Mouse (Mus musculus): ENCODE data around the gene Nav3. TPM values are rescaled to one million over a fixed set of nuclear protein-coding genes. Genes with fewer than 3 reads are reported as not detected.

Gene Nav3
- polyA plus RNA-seq, 1 experiment from 2014 or later = 0.85 TPM

DNA sequence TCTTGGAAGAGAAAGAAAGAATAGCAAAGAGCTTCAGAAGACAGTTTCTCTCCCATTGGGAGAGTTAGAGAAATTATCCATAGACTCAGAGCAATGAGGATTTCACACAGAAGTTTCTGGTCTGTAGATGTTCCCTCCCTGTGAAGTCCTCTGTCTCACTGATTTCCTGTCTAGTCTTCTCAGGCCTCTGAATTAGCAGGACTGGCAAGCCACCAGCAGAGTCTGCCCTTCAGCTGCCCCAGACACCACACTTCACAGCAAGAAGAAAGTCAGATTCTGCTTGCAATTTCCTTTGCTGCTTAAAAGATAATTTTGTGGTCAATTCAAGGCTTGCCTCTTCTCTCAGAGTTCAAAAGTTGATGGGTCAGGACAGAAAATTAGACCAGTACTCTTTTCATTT is 361.6 kb downstream of the Nav3 start:
- Histone ChIP-seq H3K4me1 (replicated peaks; ENCODE audit: control insufficient read depth, insufficient read depth, low read length) (no peaks in the 10 kb centered on the region), H3K27ac (ENCODE audit: low read depth, low read length) (no peak overlapping the region), H3K27me3 (replicated peaks; ENCODE audit: control insufficient read depth, insufficient read depth, low read length) (no peaks in the 10 kb centered on the region), H3K4me2 (no peak overlapping the region), H3K9me3 (ENCODE audit: control insufficient read depth, low read length) (no peaks in the 10 kb centered on the region), H3K36me3 (ENCODE audit: control insufficient read depth, insufficient read depth, low read length) (no peaks in the 10 kb centered on the region), H3K9ac (ENCODE audit: low read depth, low read length) (no peak overlapping the region), H3K4me3 (ENCODE audit: low read depth, low read length) (no peak overlapping the region)
- DNase-seq (ENCODE audit: low spot score) (no peak), ATAC-seq (replicated peaks; ENCODE audit: low FRiP score) (no peak)

DNA sequence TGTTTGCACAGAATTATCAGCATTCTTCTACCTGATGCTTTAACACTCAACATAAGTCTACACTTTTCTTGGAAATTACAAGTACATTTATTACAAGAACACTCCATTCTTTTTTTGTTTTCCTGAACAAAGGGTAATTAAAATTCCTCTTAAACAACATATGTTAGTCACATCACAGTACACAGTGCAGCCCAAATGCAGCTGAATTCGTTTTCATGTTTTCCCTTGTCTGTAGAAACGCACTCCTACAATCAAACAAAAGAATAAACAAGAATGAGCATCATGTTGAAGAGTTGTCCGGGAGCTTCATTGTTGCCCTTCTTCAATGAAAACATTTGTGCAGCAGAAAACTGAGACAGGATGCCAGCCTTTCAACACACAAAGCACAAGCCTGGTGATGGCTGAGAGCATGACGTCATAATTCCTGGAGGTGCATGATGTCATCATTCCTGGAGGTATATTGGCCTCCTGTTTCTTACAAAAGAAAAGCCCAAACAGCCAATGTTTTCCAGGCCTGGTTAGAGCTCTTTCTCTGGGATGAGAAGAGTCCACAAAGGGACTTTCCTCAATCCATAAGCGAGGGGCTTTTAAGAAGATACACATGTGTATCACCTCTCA is 367.5 kb downstream of the Nav3 start:
- Histone ChIP-seq H3K9me3 (ENCODE audit: control insufficient read depth, low read length) (no peaks in the 10 kb centered on the region), H3K27ac (ENCODE audit: low read depth, low read length) (no peak overlapping the region), H3K9ac (ENCODE audit: low read depth, low read length) (no peak overlapping the region), H3K27me3 (replicated peaks; ENCODE audit: control insufficient read depth, insufficient read depth, low read length) (no peaks in the 10 kb centered on the region), H3K4me1 (replicated peaks; ENCODE audit: control insufficient read depth, insufficient read depth, low read length) (no peaks in the 10 kb centered on the region), H3K4me2 (no peak overlapping the region), H3K36me3 (ENCODE audit: control insufficient read depth, insufficient read depth, low read length) (no peaks in the 10 kb centered on the region), H3K4me3 (ENCODE audit: low read depth, low read length) (no peak overlapping the region)
- ATAC-seq (replicated peaks; ENCODE audit: low FRiP score) (no peak), DNase-seq (ENCODE audit: low spot score) (no peak)
- WGBS = 75% methylated on average over 5 of the region's 5 CpGs

DNA sequence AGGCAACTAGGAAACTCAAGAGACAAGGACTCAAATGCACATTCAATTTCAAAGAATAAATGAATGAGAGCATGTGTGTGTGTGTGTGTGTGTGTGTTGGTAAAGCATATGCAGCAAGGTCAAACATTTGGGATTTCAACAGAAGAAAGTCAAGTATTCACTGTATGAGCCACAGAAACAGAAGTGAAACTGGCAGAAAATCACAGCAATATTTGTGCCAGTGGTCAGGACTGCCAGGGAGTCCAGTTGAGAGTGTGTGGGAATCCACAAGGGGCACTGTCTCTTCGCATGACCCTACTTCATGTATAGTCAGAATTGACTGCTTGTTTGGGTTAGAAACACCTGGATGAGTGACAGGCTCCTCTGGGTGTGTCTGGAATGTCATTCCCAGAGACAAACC is 370.1 kb downstream of the Nav3 start:
- 75% methylated on average over 1 of the region's 1 CpGs for WGBS
- ATAC-seq (replicated peaks; ENCODE audit: low FRiP score) = no peak
- H3K4me2 ChIP-seq = no peak overlapping the region

DNA sequence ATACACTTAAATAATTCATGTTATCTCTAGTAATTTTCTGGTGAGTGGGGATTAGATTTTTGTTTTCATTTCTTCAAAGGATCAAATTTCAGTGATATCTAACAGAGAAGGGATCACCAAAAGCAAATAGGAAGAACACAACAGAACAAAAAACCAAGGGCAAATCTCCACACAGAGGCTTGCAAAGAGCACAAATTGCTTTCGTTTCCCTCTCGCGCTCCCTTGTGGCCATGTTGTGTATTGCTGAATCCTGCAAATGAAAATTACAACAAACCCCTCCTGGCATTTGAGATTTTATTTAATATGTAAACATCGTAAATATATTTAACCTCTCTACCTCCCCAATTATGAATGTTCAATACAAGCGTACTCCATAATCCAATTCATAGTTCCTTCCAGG is 370.8 kb downstream of the Nav3 start:
- Histone ChIP-seq H3K36me3 (ENCODE audit: control insufficient read depth, insufficient read depth, low read length) (no peaks in the 10 kb centered on the region), H3K4me1 (replicated peaks; ENCODE audit: control insufficient read depth, insufficient read depth, low read length) (no peaks in the 10 kb centered on the region), H3K27me3 (replicated peaks; ENCODE audit: control insufficient read depth, insufficient read depth, low read length) (no peaks in the 10 kb centered on the region), H3K4me3 (ENCODE audit: low read depth, low read length) (no peak overlapping the region), H3K27ac (ENCODE audit: low read depth, low read length) (no peak overlapping the region), H3K9ac (ENCODE audit: low read depth, low read length) (no peak overlapping the region), H3K9me3 (ENCODE audit: control insufficient read depth, low read length) (no peaks in the 10 kb centered on the region), H3K4me2 (no peak overlapping the region)
- ATAC-seq (replicated peaks; ENCODE audit: low FRiP score) = no peak
- WGBS = 8% methylated on average over 5 of the region's 5 CpGs
- peak; percentile 34 for DNase-seq (ENCODE audit: low spot score)

More for the DNA sequence above, 370.1 kb downstream of the Nav3 start:
- Histone ChIP-seq H3K9me3 (ENCODE audit: control insufficient read depth, low read length) (no peaks in the 10 kb centered on the region), H3K27me3 (replicated peaks; ENCODE audit: control insufficient read depth, insufficient read depth, low read length) (no peaks in the 10 kb centered on the region), H3K4me1 (replicated peaks; ENCODE audit: control insufficient read depth, insufficient read depth, low read length) (no peaks in the 10 kb centered on the region), H3K4me3 (ENCODE audit: low read depth, low read length) (no peak overlapping the region), H3K27ac (ENCODE audit: low read depth, low read length) (no peak overlapping the region), H3K9ac (ENCODE audit: low read depth, low read length) (no peak overlapping the region), H3K36me3 (ENCODE audit: control insufficient read depth, insufficient read depth, low read length) (no peaks in the 10 kb centered on the region)
- DNase-seq (ENCODE audit: low spot score) = no peak

DNA sequence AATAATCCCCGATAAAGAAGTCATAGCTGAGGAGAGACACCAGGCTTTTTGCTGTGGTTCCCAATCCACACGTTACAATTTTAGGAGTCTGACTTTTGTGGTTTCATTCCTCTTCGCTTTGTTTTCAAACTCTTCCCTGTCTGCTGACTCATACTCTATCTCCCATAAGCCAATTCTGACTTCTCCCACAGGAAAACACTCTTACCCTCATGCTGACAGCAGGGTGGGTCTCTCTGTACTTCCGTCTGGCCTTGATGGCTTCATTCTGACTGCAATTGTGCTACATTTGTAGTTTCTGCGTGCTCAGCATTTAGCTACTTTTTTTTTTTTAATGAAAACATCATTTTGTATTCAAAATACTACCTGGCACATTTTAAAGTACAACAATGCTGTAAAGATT is 379.4 kb downstream of the Nav3 start:
- H3K4me1 ChIP-seq (replicated peaks; ENCODE audit: control insufficient read depth, insufficient read depth, low read length) = no peaks in the 10 kb centered on the region
- ATAC-seq (replicated peaks; ENCODE audit: low FRiP score) (no peak), DNase-seq (ENCODE audit: low spot score) (no peak)
- H3K27ac ChIP-seq (ENCODE audit: low read depth, low read length) = no peak overlapping the region
- no peak overlapping the region for H3K4me2 ChIP-seq
- H3K27me3 ChIP-seq (replicated peaks; ENCODE audit: control insufficient read depth, insufficient read depth, low read length) = no peaks in the 10 kb centered on the region
- 70% methylated on average over 5 of the region's 5 CpGs for WGBS
- no peak overlapping the region for H3K9ac ChIP-seq (ENCODE audit: low read depth, low read length)
- H3K36me3 ChIP-seq (ENCODE audit: control insufficient read depth, insufficient read depth, low read length) = no peaks in the 10 kb centered on the region
- no peaks in the 10 kb centered on the region for H3K9me3 ChIP-seq (ENCODE audit: control insufficient read depth, low read length)
- H3K4me3 ChIP-seq (ENCODE audit: low read depth, low read length) = no peak overlapping the region

DNA sequence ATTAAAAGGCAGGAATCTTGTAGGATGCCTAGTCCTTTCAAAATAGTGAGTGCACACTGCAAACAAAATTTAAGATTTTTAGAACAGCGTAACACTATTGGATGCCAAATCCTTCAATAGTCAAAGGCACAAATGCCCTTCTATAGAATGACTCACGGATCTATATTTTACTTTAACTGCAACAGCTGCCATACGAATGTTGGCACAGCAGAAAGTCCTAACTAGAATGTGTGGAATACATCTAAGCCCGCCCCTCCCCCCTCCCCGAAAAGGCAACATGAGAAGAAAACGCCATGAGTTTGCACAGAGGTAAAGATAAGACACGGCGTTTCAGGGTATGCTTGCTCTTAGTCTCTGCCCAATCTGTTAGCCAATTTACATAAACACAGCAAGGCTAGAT is 383.6 kb downstream of the Nav3 start:
- no peak overlapping the region for H3K4me3 ChIP-seq (ENCODE audit: low read depth, low read length)
- H3K36me3 ChIP-seq (ENCODE audit: control insufficient read depth, insufficient read depth, low read length) = no peaks in the 10 kb centered on the region
- no peaks in the 10 kb centered on the region for H3K27me3 ChIP-seq (replicated peaks; ENCODE audit: control insufficient read depth, insufficient read depth, low read length)
- no peaks in the 10 kb centered on the region for H3K4me1 ChIP-seq (replicated peaks; ENCODE audit: control insufficient read depth, insufficient read depth, low read length)
- no peak for ATAC-seq (replicated peaks; ENCODE audit: low FRiP score)
- H3K9ac ChIP-seq (ENCODE audit: low read depth, low read length) = no peak overlapping the region
- DNase-seq (ENCODE audit: low spot score) = no peak
- H3K27ac ChIP-seq (ENCODE audit: low read depth, low read length) = no peak overlapping the region
- WGBS = 59% methylated on average over 8 of the region's 8 CpGs
- no peaks in the 10 kb centered on the region for H3K9me3 ChIP-seq (ENCODE audit: control insufficient read depth, low read length)
- H3K4me2 ChIP-seq = no peak overlapping the region

DNA sequence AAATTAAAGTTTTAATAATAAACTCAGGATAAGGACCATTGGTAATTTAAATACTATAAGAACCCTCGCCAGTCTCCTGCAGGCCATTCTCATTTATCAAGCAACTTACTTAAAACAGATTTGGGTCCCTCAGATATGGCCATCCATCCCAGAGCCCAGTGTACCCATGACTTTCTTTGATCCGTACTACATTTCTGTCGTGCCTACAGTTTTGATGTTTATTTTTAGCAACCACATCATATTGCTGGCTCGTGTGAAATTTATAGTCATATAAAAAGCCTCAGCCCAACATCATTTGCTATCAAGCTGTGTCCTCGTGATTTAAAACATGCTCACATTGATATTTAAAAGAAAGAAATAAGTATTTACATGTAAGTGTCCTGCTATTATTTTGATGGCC is 394.8 kb downstream of the Nav3 start:
- no peaks in the 10 kb centered on the region for H3K9me3 ChIP-seq (ENCODE audit: control insufficient read depth, low read length)
- H3K4me3 ChIP-seq (ENCODE audit: low read depth, low read length) = no peak overlapping the region
- H3K36me3 ChIP-seq (ENCODE audit: control insufficient read depth, insufficient read depth, low read length) = no peaks in the 10 kb centered on the region
- H3K9ac ChIP-seq (ENCODE audit: low read depth, low read length) = no peak overlapping the region
- no peak overlapping the region for H3K4me2 ChIP-seq
- no peaks in the 10 kb centered on the region for H3K27me3 ChIP-seq (replicated peaks; ENCODE audit: control insufficient read depth, insufficient read depth, low read length)
- no peak for DNase-seq (ENCODE audit: low spot score)
- no peak overlapping the region for H3K27ac ChIP-seq (ENCODE audit: low read depth, low read length)
- 65% methylated on average over 5 of the region's 5 CpGs for WGBS
- no peak for ATAC-seq (replicated peaks; ENCODE audit: low FRiP score)
- H3K4me1 ChIP-seq (replicated peaks; ENCODE audit: control insufficient read depth, insufficient read depth, low read length) = no peaks in the 10 kb centered on the region

DNA sequence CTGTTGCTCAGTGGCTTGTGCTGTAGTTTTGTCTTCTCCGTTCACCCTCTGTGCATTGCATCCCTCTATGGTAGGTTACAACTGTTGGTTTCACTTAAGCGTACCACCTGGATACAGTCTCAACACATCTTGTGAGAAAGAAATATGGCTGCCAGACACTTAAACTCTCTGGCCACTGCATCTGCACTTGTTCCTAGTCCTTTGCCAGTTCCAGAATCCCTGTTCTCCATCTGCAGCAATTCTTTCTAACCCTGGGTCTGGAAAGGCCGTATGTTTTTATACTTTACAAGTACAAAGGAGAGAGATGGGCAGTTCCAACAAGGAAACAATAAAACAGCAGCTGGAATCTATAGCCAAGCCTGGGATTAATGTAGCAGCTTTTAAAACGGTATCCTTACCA is 418.5 kb downstream of the Nav3 start:
- Histone ChIP-seq H3K4me1 (replicated peaks; ENCODE audit: control insufficient read depth, insufficient read depth, low read length) (no peaks in the 10 kb centered on the region), H3K4me2 (no peak overlapping the region), H3K9ac (ENCODE audit: low read depth, low read length) (no peak overlapping the region), H3K4me3 (ENCODE audit: low read depth, low read length) (no peak overlapping the region), H3K27me3 (replicated peaks; ENCODE audit: control insufficient read depth, insufficient read depth, low read length) (no peaks in the 10 kb centered on the region), H3K36me3 (ENCODE audit: control insufficient read depth, insufficient read depth, low read length) (no peaks in the 10 kb centered on the region), H3K9me3 (ENCODE audit: control insufficient read depth, low read length) (no peaks in the 10 kb centered on the region), H3K27ac (ENCODE audit: low read depth, low read length) (no peak overlapping the region)
- 79% methylated on average over 4 of the region's 4 CpGs for WGBS
- DNase-seq (ENCODE audit: low spot score) = no peak
- no peak for ATAC-seq (replicated peaks; ENCODE audit: low FRiP score)

DNA sequence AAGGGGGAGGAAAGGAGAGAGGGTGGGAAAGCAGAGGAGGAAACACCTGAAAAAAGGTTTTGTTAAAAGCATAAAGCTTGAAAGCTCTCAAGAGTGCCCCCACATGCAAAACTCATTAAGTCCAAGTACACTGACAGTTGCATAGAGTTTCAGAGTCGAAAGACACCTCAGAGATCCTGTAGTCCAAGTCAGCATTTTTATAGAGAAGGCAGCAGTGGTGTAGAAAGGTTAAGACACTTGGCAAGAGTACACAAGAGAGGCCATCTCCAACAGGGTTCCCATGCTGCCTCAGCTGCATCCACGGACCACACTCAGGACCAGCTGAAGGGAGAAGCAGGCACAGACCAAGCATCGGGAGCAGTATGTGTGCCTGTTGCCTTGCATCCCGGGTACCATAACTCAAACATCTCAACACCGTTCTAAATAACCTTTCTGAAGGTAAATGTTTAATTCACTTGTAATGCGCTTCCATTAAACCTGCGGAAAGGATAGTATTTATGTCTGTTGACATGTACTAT is 421.4 kb downstream of the Nav3 start:
- no peaks in the 10 kb centered on the region for H3K27me3 ChIP-seq (replicated peaks; ENCODE audit: control insufficient read depth, insufficient read depth, low read length)
- no peaks in the 10 kb centered on the region for H3K36me3 ChIP-seq (ENCODE audit: control insufficient read depth, insufficient read depth, low read length)
- no peak overlapping the region for H3K4me2 ChIP-seq
- DNase-seq (ENCODE audit: low spot score) (no peak), ATAC-seq (replicated peaks; ENCODE audit: low FRiP score) (no peak)
- H3K9ac ChIP-seq (ENCODE audit: low read depth, low read length) = no peak overlapping the region
- no peak overlapping the region for H3K27ac ChIP-seq (ENCODE audit: low read depth, low read length)
- H3K9me3 ChIP-seq (ENCODE audit: control insufficient read depth, low read length) = no peaks in the 10 kb centered on the region
- 84% methylated on average over 7 of the region's 7 CpGs for WGBS
- H3K4me1 ChIP-seq (replicated peaks; ENCODE audit: control insufficient read depth, insufficient read depth, low read length) = no peaks in the 10 kb centered on the region
- H3K4me3 ChIP-seq (ENCODE audit: low read depth, low read length) = no peak overlapping the region

All from liver, embryonic 11.5 days (tissue).